Mouse (Mus musculus) kidney, adult 8-10 months (tissue): Measurements from ENCODE around the gene Sf3b5.

Source experiments
- DNase-seq, 2 experiments: peaks; one replicate each; pipeline ENCODE4 v3.0.0; 2022

Sf3b5 gene

DNA sequence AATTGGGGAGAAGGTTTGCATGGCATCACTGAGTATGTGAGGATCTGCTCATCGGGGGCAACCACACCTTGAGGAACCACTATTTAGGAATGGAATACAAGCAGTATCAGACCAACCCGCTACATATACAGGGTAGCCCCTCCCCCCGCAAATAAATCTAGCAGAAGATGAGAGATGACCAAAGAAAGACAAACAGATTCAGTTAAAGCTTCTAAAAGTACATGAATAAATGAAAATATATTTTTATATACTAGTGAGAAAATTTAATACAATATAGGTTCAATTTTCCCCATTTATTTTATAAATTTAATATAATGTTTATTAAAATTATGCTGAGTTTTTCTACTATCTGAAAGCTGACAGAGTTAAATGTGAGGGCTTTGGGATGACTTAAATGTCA, at the start of gene Sf3b5:
Gene Sf3b5, plus strand, starts transcription at position 301 of the 400 bp plus-strand sequence.
- no peak for DNase-seq

- no peak for DNase-seq
Observed at GRCm38 (mm10) chr10:12955831-12956230, 49.3 kb upstream of the Sf3b5 start.

DNA sequence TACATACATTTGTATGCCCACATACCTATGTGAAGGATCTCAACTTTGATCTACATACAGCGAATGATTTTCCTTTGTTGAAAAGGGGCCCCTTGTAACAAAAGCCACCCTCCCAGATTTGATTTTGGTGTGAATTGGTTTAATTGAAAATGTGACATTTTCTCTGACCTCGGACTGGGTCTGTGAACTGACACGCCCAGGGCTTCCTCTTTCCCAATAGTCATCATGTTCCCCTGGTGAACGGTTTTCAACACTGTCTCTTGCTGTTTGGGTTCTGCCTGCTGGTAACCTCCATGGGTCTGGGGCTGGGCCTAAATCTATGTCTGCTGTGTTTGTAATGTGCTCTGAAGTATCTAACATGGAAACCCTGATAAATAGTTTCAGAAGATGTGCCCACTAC, 47.9 kb upstream of the Sf3b5 start:
- DNase-seq = no peak

- DNase-seq = no peak
Observed at GRCm38 (mm10) chr10:12961546-12961945, 43.6 kb upstream of the Sf3b5 start.

- DNase-seq = no peak
Observed at GRCm38 (mm10) chr10:12962238-12962637, 42.9 kb upstream of the Sf3b5 start.

GRCm38 (mm10) chr10:12963362-12964147, 41.6 kb upstream of the Sf3b5 start:
- no peak for DNase-seq

DNA sequence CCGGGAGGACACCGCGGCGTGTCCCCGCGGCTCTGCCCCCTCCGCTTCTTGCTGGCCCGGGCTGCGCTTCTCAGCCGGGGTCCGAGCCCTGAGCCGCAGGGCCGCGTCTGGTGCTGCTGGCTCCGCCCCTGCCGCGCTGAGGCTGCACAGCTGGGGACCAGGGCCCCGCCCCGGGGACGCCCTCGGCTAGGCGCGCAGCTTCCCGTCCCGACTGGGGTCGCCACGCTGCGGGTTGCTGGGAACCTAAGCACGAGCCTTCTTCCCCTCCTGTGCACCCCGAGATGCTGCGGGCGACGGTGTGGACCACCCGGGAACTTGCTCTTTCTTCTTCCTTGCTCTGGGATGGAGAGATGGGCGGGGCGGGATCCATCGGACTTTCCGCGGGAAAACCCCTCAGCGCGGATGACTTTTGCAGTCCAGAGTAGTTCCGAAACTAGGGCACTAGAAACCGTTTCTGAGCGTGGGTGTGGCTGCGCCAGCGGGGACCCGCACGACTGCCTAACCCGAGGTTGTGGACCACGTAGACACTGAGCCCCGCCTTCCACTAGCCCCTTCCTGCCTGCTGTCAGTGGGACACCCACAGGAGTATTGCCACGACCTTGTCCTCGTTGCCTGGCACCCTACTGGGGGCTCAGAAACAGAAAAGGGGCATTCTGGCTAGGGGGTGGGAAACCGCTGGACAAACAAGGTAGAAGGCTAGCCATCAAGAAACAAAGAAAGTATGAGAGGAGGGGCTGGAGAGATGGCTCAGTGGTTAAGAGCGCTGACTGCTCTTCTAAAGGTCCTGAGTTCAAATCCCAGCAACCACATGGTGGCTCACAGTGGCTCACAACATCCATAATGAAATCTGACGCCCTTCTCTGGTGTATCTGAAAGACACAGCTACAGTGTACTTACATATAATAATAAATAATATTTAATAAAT, 40.7 kb upstream of the Sf3b5 start, which contains the start of gene Stx11:
Gene Stx11, minus strand, starts transcription at position 148 of the 925 bp plus-strand sequence.
- peak; percentile 17 to 38 for DNase-seq

DNA sequence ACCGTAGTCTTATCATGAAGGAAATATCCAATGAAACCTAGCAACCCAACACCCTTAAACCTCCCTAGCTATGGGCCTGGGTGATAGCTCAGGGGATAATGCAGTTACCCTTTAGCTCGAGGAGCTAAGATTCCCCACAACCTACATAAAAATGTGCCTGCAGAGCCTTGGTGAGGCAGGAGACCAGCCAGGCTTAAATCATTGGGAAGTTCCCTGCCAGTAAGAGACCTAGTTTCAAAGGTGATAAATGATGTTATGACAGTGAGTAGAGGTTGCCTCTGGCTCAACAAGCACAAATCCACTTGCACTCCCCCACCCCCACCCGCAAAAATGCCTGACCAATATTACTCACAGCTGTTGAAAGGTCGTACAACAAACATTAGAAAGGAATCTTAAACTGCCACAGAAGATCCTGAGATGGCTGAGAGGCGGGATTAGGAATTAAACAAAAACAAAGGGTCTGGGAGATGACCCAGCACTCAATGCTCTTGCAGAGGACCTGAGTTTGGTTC, 39.4 kb upstream of the Sf3b5 start:
- no peak for DNase-seq

DNA sequence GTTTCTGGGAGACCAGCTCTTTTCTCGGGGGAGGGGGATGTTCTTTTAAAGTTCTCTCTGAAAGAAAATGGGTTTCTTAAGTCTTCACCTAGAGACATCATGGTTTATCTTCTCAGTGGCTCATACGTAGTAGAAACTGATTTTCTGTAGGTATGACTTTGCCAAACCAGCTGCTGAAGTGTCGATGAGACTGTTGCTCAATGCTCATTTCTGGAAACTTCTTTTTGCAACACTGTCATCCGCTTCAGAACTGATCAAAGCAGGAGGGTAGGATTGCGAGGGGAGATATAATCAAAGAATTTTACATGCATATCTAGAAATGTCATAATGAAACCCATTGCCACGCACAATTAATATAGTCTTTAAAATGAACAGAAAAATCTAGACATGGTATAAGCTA, 30.6 kb upstream of the Sf3b5 start:
- DNase-seq = no peak

DNA sequence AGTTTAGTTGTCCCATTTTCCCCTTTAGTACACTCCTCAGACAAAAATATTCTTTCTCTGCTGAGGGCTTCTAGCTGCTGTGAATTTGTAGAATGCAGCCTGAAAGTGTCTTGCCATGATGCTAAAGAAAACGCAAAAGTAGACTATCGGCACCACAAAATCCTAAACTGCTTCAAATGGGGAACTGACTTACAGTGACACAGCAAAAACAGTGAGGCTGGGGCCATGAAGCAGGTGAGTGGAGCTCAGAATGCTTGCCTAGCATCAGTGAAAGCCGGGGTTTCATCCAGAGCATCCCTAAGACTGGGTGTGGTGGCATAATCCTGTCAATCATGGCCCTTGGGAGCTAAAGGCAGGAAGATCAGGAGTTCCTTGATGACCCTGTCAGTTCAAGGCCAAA, 29.7 kb upstream of the Sf3b5 start:
- DNase-seq = no peak

DNA sequence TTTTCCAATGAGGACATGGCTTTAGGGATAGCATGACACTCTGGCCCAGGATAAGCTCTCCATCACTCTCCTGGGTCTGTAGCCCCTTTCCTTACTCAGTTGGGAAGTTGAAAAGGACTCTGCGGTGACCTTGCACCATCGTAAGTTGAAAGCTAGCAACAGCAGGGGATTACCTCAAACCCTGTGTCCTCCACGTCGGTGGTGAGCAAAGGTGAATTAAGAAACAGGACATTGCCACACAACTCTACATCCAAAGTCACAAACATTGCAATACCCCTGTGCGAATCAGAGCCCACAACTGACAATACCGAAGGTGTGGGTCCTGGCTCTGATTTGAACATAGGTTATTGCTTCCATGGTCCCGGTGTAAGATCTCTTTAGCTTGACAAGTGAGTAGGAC, 29.2 kb upstream of the Sf3b5 start:
- no peak for DNase-seq

- DNase-seq = no peak
Observed at GRCm38 (mm10) chr10:12976552-12976951, 28.6 kb upstream of the Sf3b5 start.

- no peak for DNase-seq
Observed at GRCm38 (mm10) chr10:12977787-12978212, 27.3 kb upstream of the Sf3b5 start.

- peak in 1 of 2 experiments; percentile 25 for DNase-seq
Observed at GRCm38 (mm10) chr10:12981071-12981470, 24.1 kb upstream of the Sf3b5 start.

GRCm38 (mm10) chr10:12983516-12983915, 21.6 kb upstream of the Sf3b5 start:
- DNase-seq = no peak

DNA sequence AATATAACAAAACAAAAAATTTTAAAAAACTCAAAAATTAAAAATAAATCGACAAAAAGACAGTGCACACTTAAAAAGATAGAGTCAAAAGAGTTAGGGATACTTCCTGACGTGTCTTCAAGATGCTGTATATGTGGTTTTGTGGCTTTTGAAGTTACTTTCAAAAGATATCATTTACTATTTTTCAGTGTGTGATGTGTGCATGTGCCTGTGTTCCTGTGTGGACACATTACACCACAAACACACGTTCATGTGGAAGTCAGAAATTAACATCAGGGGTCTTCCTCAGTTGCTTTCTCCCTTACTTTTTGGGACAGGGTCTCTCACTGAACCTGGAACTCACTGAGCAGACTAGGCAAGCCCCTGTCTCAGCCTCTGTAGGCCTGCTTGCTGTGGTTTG, 20.1 kb upstream of the Sf3b5 start:
- no peak for DNase-seq

DNA sequence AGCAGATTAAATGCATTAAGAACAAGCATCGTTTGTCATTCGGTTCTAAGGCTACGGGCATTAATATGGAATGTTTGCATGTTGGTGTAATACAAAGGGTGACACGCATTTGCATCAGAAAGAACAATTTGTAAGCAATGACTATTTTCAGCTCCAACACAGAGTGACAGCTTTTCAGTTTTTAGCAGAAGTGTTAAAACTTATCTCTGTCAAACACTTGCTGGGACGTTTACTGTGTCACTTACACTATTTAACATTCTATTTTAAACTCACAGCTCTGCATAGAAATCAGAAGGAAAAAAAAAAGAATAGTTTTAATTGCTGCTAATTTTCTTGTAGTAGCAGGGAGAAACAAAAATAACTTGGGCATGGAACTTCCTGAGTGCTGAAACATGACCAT, 18.7 kb upstream of the Sf3b5 start:
- DNase-seq = no peak

- no peak for DNase-seq
Observed at GRCm38 (mm10) chr10:12986943-12987342, 18.2 kb upstream of the Sf3b5 start.

GRCm38 (mm10) chr10:12991953-12992352, 13.2 kb upstream of the Sf3b5 start:
- no peak for DNase-seq

DNA sequence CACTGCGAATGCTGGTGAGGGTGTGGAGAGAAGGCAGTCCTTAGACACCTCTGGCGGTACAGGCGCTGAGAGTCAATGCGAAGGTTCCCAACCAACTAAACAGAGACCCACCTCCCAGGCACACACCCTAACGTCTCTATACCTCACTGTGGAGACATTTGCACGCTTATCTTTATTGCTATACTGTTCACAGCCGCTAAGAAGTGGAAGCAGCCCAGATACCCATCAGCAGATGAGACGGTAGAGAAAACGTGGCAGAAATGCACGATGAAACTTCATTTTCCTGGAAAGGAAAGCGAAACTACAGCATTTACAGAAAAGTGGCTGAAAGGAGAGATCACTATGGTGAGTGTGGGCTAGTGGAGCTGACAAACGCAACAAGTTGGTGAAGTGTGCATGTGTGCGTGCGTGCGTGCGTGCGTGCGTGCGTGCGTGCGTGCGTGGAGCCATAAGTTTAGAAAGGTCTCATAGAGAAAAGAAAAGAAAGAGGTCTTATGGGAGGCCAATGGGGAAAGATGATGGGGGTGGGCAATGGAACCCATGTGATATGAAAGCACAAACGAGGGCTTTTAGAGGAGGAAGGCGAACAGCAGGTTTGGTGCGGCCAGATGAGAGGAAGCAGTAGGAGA, 11.6 kb upstream of the Sf3b5 start:
- no peak for DNase-seq

DNA sequence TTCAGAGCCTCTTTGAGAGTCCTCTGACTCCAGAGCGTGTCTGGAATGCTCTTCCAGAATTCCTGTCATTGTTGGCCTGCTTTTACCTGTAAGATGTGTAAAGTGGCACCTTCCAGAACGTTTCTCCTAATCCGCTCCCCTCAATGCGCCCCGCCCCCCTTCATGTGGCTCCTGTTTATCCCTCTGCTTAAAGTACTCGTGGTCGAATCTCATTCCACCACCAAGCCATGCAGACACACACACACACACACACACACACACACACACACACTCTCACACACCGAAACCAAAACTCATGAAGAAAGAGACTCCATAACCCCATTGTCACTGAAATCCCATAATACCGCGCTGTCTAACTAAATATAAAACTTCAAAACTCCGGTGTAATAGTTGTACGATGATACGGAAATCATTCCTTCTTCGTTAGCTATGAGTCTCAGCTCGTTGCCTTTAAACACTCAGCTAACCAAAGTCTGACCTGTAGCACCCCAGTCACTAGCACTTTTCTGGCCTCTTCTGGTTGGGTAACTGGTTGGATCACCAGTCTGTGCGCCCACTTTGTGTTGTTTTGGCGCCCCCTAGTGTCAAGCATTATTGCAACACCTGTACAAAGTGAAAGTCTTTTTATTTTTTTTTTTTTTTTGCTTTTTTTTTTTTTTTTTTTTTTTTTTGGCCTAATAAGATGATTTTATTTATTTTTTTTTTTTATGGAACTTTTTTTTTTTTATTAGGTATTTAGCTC, 8.2 kb upstream of the Sf3b5 start:
- DNase-seq = peak; percentile 78 to 92
